Mouse (Mus musculus): ENCODE data around the gene Gm20388. TPM values are rescaled to one million over a fixed set of nuclear protein-coding genes. Genes with fewer than 3 reads are reported as not detected.

Gene Gm20388
- polyA plus RNA-seq, 1 experiment from 2014 or later: 3.6 TPM

- peaks cover 47% of the 10 kb centered on the region for H3K27me3 ChIP-seq (replicated peaks; ENCODE audit: low read depth, poor library complexity, severe bottlenecking)
- H3K27ac ChIP-seq (replicated peaks): no peak overlapping the region
These were observed 2800.8 kb downstream of the Gm20388 start for GRCm38 (mm10) chr8:122711480-122711879.

DNA sequence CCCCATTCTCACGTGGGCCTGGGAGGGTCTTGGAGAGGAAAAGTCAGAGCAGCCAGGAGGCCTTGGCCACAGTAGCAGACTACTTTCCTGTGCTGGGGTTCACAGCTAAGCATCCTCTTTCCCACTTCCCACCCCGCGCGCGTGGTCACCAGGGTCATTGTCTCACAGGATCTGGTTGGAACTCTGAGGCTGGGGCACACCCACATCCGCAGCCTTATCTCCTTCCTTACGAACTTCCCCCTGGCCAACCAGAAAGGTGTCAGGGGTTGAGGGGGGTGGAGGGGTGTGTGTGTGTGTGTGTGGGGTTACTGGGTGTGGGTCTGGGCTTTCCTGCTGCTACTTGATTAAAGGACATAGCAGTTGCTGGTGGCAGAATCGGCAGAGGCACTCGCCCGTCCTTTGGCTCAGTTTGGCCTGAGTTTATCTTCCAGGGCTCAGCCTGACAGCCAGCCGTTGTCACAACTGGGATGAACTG is 2801.3 kb downstream of the Gm20388 start:
- DNase-seq (ENCODE audit: low spot score): no peak
- WGBS: 77% methylated on average over 11 of the region's 11 CpGs
- Histone ChIP-seq H3K27ac (replicated peaks) (no peak overlapping the region), H3K4me3 (no peak overlapping the region), H3K27me3 (replicated peaks; ENCODE audit: low read depth, poor library complexity, severe bottlenecking) (peaks cover 47% of the 10 kb centered on the region), H3K9me3 (no peaks in the 10 kb centered on the region), H3K36me3 (replicated peaks) (no peaks in the 10 kb centered on the region), H3K4me1 (peaks cover 12% of the 10 kb centered on the region)

More at GRCm38 (mm10) chr8:122711480-122711879, 2800.8 kb downstream of the Gm20388 start:
- no peak for DNase-seq (ENCODE audit: low spot score)
- H3K4me3 ChIP-seq: no peak overlapping the region
- no peaks in the 10 kb centered on the region for H3K9me3 ChIP-seq
- H3K4me1 ChIP-seq: peaks cover 12% of the 10 kb centered on the region
- 77% methylated on average over 3 of the region's 3 CpGs for WGBS
- no peaks in the 10 kb centered on the region for H3K36me3 ChIP-seq (replicated peaks)

DNA sequence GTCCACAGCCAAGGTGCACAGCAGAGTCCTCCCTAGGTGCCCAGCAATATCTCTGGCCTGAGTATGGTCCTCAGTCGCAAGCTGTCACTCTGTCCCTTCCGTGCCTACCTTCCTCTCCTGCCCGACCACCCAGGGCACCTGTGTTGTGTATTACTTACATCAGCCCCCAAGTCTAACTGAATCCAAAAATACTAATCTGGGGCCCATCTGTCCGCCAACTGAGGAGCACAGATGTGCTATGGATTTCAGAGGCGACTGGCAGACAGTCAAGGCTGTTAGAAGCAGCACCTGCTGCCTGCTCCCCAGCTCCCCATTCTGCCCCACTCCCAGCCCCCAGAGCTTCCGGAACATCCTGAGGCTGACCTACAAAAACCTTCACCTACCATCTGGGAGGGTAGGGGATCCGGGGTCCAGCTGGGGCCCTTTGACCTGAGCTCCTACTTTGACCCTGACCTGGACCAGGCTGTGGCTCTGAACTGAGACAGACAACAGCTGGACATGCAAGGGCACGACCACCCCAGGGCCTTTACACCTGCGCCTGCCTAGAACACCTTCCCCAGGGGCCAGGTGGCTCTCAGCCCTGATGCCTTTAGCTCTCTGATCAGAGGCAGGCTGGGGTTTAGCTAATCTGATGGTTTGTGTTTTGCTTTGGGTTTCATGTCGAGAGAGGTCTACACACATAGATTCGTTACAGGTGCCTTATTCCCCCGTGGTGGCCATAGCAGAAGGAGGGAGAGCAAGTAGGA is 2801.9 kb downstream of the Gm20388 start:
- peaks cover 12% of the 10 kb centered on the region for H3K4me1 ChIP-seq
- WGBS: 78% methylated on average over 12 of the region's 12 CpGs
- H3K4me3 ChIP-seq: no peak overlapping the region
- no peaks in the 10 kb centered on the region for H3K36me3 ChIP-seq (replicated peaks)
- peaks cover 47% of the 10 kb centered on the region for H3K27me3 ChIP-seq (replicated peaks; ENCODE audit: low read depth, poor library complexity, severe bottlenecking)
- H3K9me3 ChIP-seq: no peaks in the 10 kb centered on the region
- no peak for DNase-seq (ENCODE audit: low spot score)
- H3K27ac ChIP-seq (replicated peaks): no peak overlapping the region

- Histone ChIP-seq H3K4me1 (peaks cover 12% of the 10 kb centered on the region), H3K9me3 (no peaks in the 10 kb centered on the region), H3K27me3 (replicated peaks; ENCODE audit: low read depth, poor library complexity, severe bottlenecking) (peaks cover 47% of the 10 kb centered on the region), H3K27ac (replicated peaks) (no peak overlapping the region), H3K36me3 (replicated peaks) (no peaks in the 10 kb centered on the region), H3K4me3 (no peak overlapping the region)
- DNase-seq (ENCODE audit: low spot score): no peak
- WGBS: 89% methylated on average over 5 of the region's 5 CpGs
These were observed 2802.5 kb downstream of the Gm20388 start for GRCm38 (mm10) chr8:122713157-122713518.

- Histone ChIP-seq H3K27ac (replicated peaks) (0 out of 2 replicates have a peak overlapping the region, but pooled peaks have one; percentile 14), H3K4me3 (no peak overlapping the region), H3K36me3 (replicated peaks) (no peaks in the 10 kb centered on the region), H3K4me1 (peaks cover 22% of the 10 kb centered on the region), H3K27me3 (replicated peaks; ENCODE audit: low read depth, poor library complexity, severe bottlenecking) (peaks cover 51% of the 10 kb centered on the region), H3K9me3 (no peaks in the 10 kb centered on the region)
- 76% methylated on average over 8 of the region's 8 CpGs for WGBS
- DNase-seq (ENCODE audit: low spot score): no peak
These were observed 2805.9 kb downstream of the Gm20388 start for GRCm38 (mm10) chr8:122716566-122716965.

DNA sequence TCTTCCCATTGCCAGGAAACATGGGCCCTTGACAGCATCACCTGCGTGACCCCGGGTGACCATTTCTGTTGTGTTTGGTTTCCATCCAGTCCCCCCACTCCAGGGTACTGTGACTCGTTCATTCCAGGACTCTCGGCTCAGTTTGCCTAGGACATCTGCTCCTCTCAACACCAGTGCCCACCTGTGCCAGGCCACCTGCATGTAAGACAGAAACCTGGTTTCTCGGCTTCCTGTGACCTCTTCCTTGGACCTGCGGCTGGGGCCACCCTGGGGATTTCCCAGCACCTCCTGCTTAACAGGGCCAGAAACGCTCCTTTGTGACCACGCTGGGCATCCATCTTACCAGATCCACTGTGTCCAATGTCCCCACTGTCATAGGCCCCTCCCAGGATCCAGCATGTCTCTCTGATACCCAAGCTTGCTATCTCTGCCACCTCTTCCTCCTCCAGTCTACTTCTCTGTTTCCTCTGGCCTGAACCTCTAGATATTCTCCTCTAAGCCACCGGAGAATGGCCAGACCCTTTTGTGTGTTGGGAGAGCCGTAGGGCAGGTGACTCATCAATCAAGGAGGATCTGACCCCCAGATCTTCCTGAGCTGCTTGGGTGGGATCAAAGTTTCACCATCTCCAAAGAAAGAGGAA is 2807.3 kb downstream of the Gm20388 start:
- H3K9me3 ChIP-seq: no peaks in the 10 kb centered on the region
- no peak for DNase-seq (ENCODE audit: low spot score)
- no peaks in the 10 kb centered on the region for H3K36me3 ChIP-seq (replicated peaks)
- peaks cover 64% of the 10 kb centered on the region for H3K27me3 ChIP-seq (replicated peaks; ENCODE audit: low read depth, poor library complexity, severe bottlenecking)
- H3K4me3 ChIP-seq: no peak overlapping the region
- no peak overlapping the region for H3K27ac ChIP-seq (replicated peaks)
- WGBS: 88% methylated on average over 10 of the region's 10 CpGs
- H3K4me1 ChIP-seq: peaks cover 18% of the 10 kb centered on the region

DNA sequence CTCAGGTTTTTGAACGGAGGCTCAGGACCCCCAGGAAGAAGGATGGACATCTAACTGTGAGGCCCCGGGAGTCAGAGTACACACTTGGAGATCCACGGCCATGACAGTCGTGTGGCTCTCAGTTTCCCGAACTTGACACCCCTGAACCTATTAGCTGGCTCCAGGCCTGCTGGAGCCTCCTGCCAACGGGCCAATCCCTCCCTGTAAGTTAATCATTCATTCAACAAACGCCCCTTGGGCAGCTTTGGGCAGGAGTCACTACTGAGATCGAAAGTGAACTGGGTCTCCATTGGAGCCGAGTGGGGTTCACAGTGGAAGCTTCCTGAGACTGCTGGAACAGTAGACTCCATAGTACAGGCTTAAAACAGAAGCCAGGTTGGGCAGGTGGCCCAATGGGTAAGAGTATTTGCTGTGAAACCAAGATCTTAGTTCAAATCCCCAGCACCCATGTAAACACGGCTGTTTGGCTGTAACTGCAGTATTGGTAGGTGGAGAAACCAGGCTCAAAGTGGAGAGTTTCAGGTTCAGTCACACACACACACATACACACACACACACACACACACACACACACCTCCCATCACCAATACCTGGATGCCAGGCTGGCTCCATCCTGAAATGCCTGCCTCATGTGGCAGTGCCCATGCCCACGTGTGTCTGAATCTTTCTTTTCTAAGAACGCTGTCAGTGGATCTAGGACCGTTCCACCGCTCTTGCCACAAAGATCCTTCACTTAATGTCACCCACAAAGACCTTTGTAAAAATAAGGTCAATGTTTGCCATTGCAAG is 2808.3 kb downstream of the Gm20388 start:
- DNase-seq (ENCODE audit: low spot score): no peak
- H3K4me1 ChIP-seq: peaks cover 18% of the 10 kb centered on the region
- WGBS: 85% methylated on average over 14 of the region's 14 CpGs

GRCm38 (mm10) chr8:122719500-122720065 is 2808.9 kb downstream of the Gm20388 start:
- H3K27me3 ChIP-seq (replicated peaks; ENCODE audit: low read depth, poor library complexity, severe bottlenecking): peaks cover 71% of the 10 kb centered on the region
- DNase-seq (ENCODE audit: low spot score): no peak
- H3K27ac ChIP-seq (replicated peaks): no peak overlapping the region
- peaks cover 18% of the 10 kb centered on the region for H3K4me1 ChIP-seq
- no peaks in the 10 kb centered on the region for H3K9me3 ChIP-seq
- H3K36me3 ChIP-seq (replicated peaks): no peaks in the 10 kb centered on the region
- WGBS: 30% methylated on average over 7 of the region's 7 CpGs
- H3K4me3 ChIP-seq: no peak overlapping the region; the same call in 1 of the 2 replicates

More for the DNA sequence above, 2808.3 kb downstream of the Gm20388 start:
- peaks cover 71% of the 10 kb centered on the region for H3K27me3 ChIP-seq (replicated peaks; ENCODE audit: low read depth, poor library complexity, severe bottlenecking)
- no peaks in the 10 kb centered on the region for H3K9me3 ChIP-seq
- H3K27ac ChIP-seq (replicated peaks): no peak overlapping the region
- H3K36me3 ChIP-seq (replicated peaks): no peaks in the 10 kb centered on the region
- H3K4me3 ChIP-seq: no peak overlapping the region

- Histone ChIP-seq H3K4me3 (peak overlapping the region; percentile 40), H3K27ac (replicated peaks) (no peak overlapping the region), H3K27me3 (replicated peaks; ENCODE audit: low read depth, poor library complexity, severe bottlenecking) (peaks cover 75% of the 10 kb centered on the region), H3K36me3 (replicated peaks) (no peaks in the 10 kb centered on the region), H3K4me1 (peaks cover 18% of the 10 kb centered on the region), H3K9me3 (no peaks in the 10 kb centered on the region)
- peak; percentile 33 for DNase-seq (ENCODE audit: low spot score)
- WGBS: 19% methylated on average over 25 of the region's 25 CpGs
These were observed 2809.6 kb downstream of the Gm20388 start for GRCm38 (mm10) chr8:122720070-122720729.

DNA sequence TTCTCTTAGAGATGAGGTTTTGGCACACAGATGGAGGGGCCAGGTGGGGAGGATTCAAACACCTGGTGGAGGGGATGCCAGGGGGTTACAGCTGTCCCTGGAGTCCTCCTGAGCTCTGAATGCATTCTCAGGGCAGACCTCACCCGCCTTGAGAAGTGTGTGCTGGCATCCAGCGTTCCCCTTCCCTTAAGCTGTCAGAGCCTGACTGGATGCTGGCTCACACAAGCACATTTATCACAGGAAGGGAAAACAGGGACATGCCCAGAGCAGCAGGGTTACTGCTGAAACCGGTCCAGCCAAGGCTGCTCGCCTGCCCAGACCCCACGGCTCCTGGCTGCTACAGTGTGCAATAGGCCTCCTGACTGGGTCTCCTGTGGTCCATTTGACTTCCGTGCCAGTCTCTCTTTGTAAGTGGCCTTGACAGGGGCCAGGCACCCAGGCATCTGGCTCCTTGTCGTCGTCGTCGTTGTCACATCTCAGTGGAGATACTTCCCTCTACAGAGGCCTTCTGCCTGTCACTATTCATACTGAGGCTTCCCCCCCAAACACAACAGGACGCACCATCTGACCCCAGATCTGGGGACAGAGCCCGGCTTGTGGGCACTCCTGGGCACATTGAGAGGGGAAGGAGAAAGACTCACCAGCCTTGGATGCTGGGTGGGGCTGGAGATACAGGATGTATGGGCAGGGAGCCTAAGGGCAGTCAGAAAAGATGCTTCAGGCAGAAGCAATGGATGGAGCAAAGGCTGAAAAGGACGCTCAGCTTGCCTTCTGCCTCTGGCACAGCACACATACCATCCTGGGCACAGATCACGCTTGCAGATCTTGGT is 2810.4 kb downstream of the Gm20388 start:
- 66% methylated on average over 14 of the region's 14 CpGs for WGBS
- Histone ChIP-seq H3K4me1 (peaks cover 18% of the 10 kb centered on the region), H3K4me3 (no peak overlapping the region), H3K27ac (replicated peaks) (no peak overlapping the region), H3K9me3 (no peaks in the 10 kb centered on the region), H3K36me3 (replicated peaks) (no peaks in the 10 kb centered on the region), H3K27me3 (replicated peaks; ENCODE audit: low read depth, poor library complexity, severe bottlenecking) (peaks cover 75% of the 10 kb centered on the region)
- DNase-seq (ENCODE audit: low spot score): no peak

DNA sequence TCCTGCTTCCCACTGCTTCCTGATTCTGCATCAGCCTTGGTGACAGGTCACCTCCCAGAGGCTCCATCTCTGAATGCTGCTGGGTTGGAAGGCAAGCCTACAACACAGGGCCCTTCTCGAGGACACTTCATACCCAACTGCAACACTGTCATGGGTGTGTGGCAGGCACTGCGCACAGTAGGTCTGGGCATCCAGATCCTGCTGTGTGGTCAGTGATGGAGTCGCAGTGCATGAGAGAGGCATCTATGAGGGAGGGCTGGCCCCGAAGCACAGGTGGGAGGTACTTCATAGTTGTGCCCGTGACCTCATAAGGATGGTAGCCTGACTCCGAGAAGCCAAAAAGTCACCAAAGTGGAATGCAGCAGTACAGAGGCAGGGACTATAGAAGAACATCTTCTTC is 2814.5 kb downstream of the Gm20388 start:
- DNase-seq (ENCODE audit: low spot score): no peak
- Histone ChIP-seq H3K4me1 (peaks cover 24% of the 10 kb centered on the region), H3K4me3 (no peak overlapping the region), H3K27me3 (replicated peaks; ENCODE audit: low read depth, poor library complexity, severe bottlenecking) (peaks cover 57% of the 10 kb centered on the region), H3K36me3 (replicated peaks) (no peaks in the 10 kb centered on the region), H3K27ac (replicated peaks) (no peak overlapping the region), H3K9me3 (no peaks in the 10 kb centered on the region)
- WGBS: 94% methylated on average over 6 of the region's 6 CpGs

Measured in embryonic facial prominence, embryonic 10.5 days (tissue).